Mouse (Mus musculus) hindlimb bud, embryonic 11.5 days (tissue): ENCODE results near the gene Dnlz.

Source experiments
- DNase-seq: peaks from one replicate; pipeline ENCODE4 v3.0.0-alpha.2; 2012; ENCODE audit warnings: low read depth, low spot score; ENCODE audit errors: extremely low spot score

Gene Dnlz

DNA sequence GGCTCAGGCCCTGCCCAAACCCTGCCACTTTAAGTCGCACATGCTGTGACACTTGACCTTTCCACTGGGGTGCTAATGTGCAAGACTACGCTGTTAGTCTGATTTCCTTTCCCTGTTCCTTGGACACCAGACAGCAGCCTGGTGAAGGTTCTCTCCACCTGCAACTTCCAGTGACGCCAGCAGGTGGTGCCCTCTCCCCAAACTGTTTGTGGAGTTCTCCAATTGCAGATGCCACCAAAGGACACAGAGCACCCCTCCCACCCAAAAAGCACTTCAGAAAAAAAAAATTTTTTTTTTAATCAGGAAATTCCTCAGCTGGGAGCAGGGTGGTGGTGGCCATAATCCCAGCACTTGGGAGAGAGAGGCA lies 51.1 kb downstream of the Dnlz start:
- no peak for DNase-seq

DNA sequence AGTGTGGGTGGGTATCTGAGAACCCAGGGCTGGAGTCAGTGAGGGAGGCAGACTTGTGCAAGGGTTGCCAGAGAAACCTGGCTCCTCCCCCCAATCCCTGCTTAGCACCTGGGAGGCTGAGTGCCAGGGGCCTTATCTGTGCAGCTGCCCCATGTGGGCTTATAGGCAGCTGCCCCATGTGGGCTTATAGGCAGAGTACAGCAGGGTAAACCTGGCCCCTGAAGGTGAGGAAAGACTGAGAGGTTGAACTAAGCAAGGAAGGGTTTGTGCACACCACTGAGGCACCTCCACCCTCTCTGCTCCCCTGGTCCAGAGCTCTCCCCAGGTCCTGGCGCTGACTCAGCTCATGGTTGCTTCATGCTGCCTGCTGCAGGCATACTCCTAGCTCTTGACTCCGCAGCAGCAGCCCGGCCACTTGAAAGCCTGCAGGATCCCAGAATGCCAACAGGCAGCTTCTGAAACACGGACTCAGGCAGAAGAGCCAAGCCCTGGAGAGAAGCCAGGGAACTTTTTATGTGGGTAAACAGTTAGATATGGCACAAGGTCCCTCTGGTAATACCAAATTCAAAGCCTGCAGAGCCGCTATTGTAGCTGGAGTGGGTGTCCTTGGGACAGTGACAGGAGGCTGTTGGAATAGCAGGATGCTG lies 51.6 kb downstream of the Dnlz start:
- DNase-seq = no peak

DNA sequence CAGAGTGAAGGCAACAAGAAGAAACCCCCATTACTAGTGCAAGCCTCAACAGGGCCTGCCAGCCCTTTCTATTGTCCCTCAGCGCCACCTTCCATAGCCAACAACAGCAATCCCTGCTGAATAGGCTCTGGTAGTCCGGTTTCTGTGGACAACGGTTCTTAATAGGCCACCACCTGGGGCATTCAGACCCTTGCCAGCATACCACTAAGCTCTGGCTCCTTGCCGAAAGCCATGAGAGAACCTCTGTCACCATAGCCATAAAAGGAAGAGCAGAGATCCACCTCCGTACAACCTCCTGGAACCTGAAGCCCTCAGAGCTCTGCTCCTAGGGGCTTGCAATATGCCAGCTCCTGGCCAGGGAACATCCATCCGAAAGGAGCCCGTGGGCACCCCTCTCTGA lies 52.6 kb downstream of the Dnlz start:
- DNase-seq = no peak

DNA sequence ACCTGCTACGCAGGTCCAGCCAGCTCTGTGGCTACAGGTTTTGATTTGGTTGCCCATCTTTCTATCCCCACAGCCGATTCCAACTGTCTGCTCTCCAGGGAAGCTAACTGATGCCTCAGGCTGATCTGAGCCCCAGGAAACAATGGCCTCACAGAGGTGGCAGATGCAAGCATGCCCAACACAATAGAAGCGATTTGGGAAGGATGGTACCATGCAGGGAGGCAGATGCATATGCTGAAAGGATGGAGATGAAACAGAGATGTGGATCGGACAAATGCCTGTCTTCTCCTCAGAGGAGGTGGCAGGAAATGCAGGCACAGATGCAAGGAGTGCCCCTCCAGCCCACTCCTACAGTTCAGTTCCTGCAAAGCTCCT lies 53.1 kb downstream of the Dnlz start:
- DNase-seq = no peak

DNA sequence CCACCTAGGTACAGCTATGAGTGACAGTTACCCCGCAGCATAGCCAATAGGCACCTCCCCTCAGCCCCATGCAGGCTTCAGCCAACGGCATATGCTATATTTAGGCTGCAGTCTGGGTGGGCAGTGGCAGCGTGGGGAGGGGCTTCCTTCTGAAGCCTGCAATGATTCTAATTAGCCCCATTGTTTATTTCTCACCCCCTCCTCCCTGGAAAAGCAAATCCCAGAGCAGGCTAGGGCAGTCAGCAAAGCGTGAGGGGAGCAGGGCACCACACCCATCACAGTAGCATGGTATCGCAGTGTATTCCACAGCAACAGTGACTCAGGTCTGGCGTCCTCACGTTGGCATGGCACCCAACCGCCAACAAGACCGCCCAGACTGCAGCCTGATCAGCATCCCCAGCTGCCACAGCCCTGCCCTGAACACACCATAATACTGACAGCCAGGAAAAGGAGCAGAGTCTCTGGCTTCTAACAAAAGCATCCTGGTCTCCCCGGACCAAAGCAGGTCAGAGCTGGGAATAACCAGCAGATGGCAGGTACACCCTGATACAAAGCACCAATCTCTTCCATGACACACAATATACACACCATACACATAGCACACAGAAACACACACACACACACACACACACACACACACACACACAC lies 53.6 kb downstream of the Dnlz start:
- no peak for DNase-seq
